Mouse (Mus musculus) erythroblast, embryonic 14.5 days (primary cell): Measurements from ENCODE around the gene Anapc5.

ENCODE experiments used
- GATA1 ChIP-seq: IDR thresholded peaks from 2 replicates; pipeline ENCODE4 v1.6.1; 2012; ENCODE audit warnings: low read length, inconsistent platforms, mixed read lengths
- TAL1 ChIP-seq: IDR thresholded peaks from 3 replicates; pipeline ENCODE4 v1.6.1; 2012; ENCODE audit warnings: low read length, inconsistent platforms, mixed read lengths

- TF ChIP-seq GATA1 (no peak), TAL1 (no peak)
Observed at GRCm38 (mm10) chr5:122773756-122774155, 47.4 kb downstream of the Anapc5 start.
